Mouse (Mus musculus) ES-Bruce4 (cell line): ENCODE data around the gene Gm20075.

Experiments
- EP300 ChIP-seq: IDR thresholded peaks from 2 replicates; pipeline ENCODE4 v1.6.1; 2011; ENCODE audit warnings: low read depth, low read length; ENCODE audit not compliant: insufficient read depth
- POLR2A ChIP-seq: IDR thresholded peaks from one replicate; pipeline ENCODE4 v1.8.1; 2011; ENCODE audit warnings: low read length; ENCODE audit not compliant: insufficient read depth

DNA sequence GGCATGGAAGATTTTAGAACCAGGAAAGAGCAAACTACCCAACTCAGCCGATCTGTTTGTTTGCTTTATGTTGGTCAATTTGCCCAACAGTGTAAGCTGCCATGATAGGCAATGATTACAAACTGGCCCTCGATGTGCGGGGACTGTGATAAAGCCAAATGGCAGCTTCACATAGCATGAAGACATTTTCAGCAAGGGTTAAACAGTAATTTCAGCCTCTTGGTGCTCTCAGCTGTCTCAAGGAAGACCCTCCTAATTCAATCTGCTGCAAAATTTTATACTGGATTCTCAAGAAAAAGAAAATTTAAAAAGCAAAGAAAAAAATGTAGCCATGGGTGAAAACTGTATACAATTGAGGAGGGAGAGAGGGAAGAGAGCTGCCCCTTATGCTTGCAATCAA lies 47.9 kb upstream of the Gm20075 start:
- TF ChIP-seq POLR2A (no peak), EP300 (no peak)
